In genomic region chr13:53519727-53520126, GRCm38 (mm10) we compare ENCODE assay signal across 28 mouse cellular contexts. TPM values are rescaled to one million over a fixed set of nuclear protein-coding genes. Genes with fewer than 3 reads are reported as not detected.
DNase-seq lines count a peak whose midpoint lies in the region; ATAC-seq lines count a peak whose summit lies in the region.
"Had no signal": no experiment of that assay in that cellular context is flagged by ENCODE, and none has a peak within 500 bp of the region (broad histone marks: within the 10 kb centered on the region; RNA-seq: fewer than 3 reads in every experiment).

No protein-coding gene starts in this region.

- DNase-seq in embryonic facial prominence, embryonic 11.5 days (ENCODE audit: low spot score), result peak; percentile 44
- DNase-seq in embryonic facial prominence, embryonic 10.5 days (ENCODE audit: low spot score), result no peak
- no peak for DNase-seq in kidney, postnatal 14 days
- DNase-seq in Muller cell, postnatal 12 days (ENCODE audit: inconsistent ontology term), result peak; percentile 89
- DNase-seq in retina, embryonic 14.5 days (ENCODE audit: low spot score), result peak; percentile 32
- DNase-seq in layer of hippocampus, adult 9-10 months (ENCODE audit: low spot score), result no peak
- DNase-seq: adrenal gland, postnatal 25 days; cerebellum, adult 18-20 months; cerebellum, postnatal 25 days; gastrocnemius, postnatal 14 days; heart, postnatal 14 days; kidney, postnatal 10 days; liver; lung, postnatal 36 days; right cerebral cortex, adult 18-20 months; spleen, adult 18-20 months; thymus, postnatal 14 days had no signal

- no peaks in the 10 kb centered on the region for H3K36me3 ChIP-seq in embryonic facial prominence, embryonic 11.5 days (replicated peaks; ENCODE audit: control insufficient read depth, insufficient read depth, low read depth, low read length)
- H3K36me3 ChIP-seq in embryonic facial prominence, embryonic 10.5 days (replicated peaks), result no peaks in the 10 kb centered on the region
- no peaks in the 10 kb centered on the region for H3K36me3 ChIP-seq in kidney, embryonic 16.5 days (ENCODE audit: insufficient read depth, low read length)
- H3K36me3 ChIP-seq: embryonic facial prominence, embryonic 15.5 days; G1E; hindbrain, embryonic 10.5 days; liver, embryonic 15.5 days; lung, embryonic 15.5 days; midbrain, embryonic 13.5 days; neural tube, embryonic 15.5 days had no signal

- H3K27me3 ChIP-seq in embryonic facial prominence, embryonic 11.5 days (ENCODE audit: control insufficient read depth, insufficient read depth, low read length), result no peaks in the 10 kb centered on the region
- peaks cover 13% of the 10 kb centered on the region; the same call in 1 of the 2 replicates for H3K27me3 ChIP-seq in embryonic facial prominence, embryonic 10.5 days (replicated peaks; ENCODE audit: low read depth, poor library complexity, severe bottlenecking)
- H3K27me3 ChIP-seq in kidney, embryonic 16.5 days (ENCODE audit: insufficient read depth, low read length), result no peaks in the 10 kb centered on the region
- H3K27me3 ChIP-seq: forebrain, embryonic 13.5 days; liver, embryonic 15.5 days; lung, embryonic 15.5 days; Patski had no signal

- no peaks in the 10 kb centered on the region for H3K4me1 ChIP-seq in embryonic facial prominence, embryonic 11.5 days (ENCODE audit: control insufficient read depth, insufficient read depth, low read length)
- H3K4me1 ChIP-seq in embryonic facial prominence, embryonic 10.5 days, result peaks cover 32% of the 10 kb centered on the region
- 0 out of 2 replicates have a peak, but pooled peaks cover 3% of the 10 kb centered on the region for H3K4me1 ChIP-seq in kidney, embryonic 16.5 days (ENCODE audit: insufficient read depth, low read length)
- H3K4me1 ChIP-seq: liver, embryonic 15.5 days; lung, embryonic 15.5 days had no signal

- H3K9me3 ChIP-seq in embryonic facial prominence, embryonic 11.5 days (replicated peaks; ENCODE audit: control insufficient read depth, low read length), result no peaks in the 10 kb centered on the region
- H3K9me3 ChIP-seq in embryonic facial prominence, embryonic 10.5 days, result peaks cover 6% of the 10 kb centered on the region; the same call in 1 of the 2 replicates
- peaks cover 4% of the 10 kb centered on the region for H3K9me3 ChIP-seq in kidney, embryonic 16.5 days (ENCODE audit: low read length)
- H3K9me3 ChIP-seq: embryonic facial prominence, embryonic 15.5 days; liver, embryonic 15.5 days; lung, embryonic 15.5 days; midbrain, embryonic 13.5 days; neural tube, embryonic 15.5 days had no signal

- H3K9ac ChIP-seq in embryonic facial prominence, embryonic 11.5 days (replicated peaks; ENCODE audit: low read length), result no peak overlapping the region
- H3K9ac ChIP-seq in kidney, embryonic 16.5 days (replicated peaks; ENCODE audit: low read length), result no peak overlapping the region
- H3K9ac ChIP-seq: embryonic facial prominence, embryonic 15.5 days; forebrain, embryonic 13.5 days; liver, embryonic 15.5 days; lung, embryonic 15.5 days; midbrain, embryonic 13.5 days; neural tube, embryonic 15.5 days had no signal

- 51% methylated on average over 8 of the region's 8 CpGs for WGBS in embryonic facial prominence, embryonic 11.5 days
- WGBS in embryonic facial prominence, embryonic 10.5 days, result 65% methylated on average over 8 of the region's 8 CpGs
- WGBS in kidney, embryonic 16.5 days, result 53% methylated on average over 8 of the region's 8 CpGs

- H3K4me2 ChIP-seq in embryonic facial prominence, embryonic 11.5 days (ENCODE audit: low read depth, low read length), result no peak overlapping the region
- 0 out of 2 replicates have a peak overlapping the region, but pooled peaks have one; percentile 20 for H3K4me2 ChIP-seq in kidney, embryonic 16.5 days (replicated peaks; ENCODE audit: low read depth, low read length)
- H3K4me2 ChIP-seq: embryonic facial prominence, embryonic 15.5 days; forebrain, embryonic 13.5 days; liver, embryonic 15.5 days; lung, embryonic 15.5 days; midbrain, embryonic 13.5 days; neural tube, embryonic 15.5 days had no signal

- no peak overlapping the region for H3K27ac ChIP-seq in embryonic facial prominence, embryonic 11.5 days (replicated peaks; ENCODE audit: low read depth, low read length)
- no peak overlapping the region for H3K27ac ChIP-seq in embryonic facial prominence, embryonic 10.5 days (replicated peaks)
- no peak overlapping the region for H3K27ac ChIP-seq in kidney, embryonic 16.5 days (ENCODE audit: low read length)
- H3K27ac ChIP-seq: embryonic facial prominence, embryonic 15.5 days; forebrain, embryonic 13.5 days; hindbrain, embryonic 10.5 days; liver, embryonic 15.5 days; lung, embryonic 15.5 days; midbrain, embryonic 13.5 days; neural tube, embryonic 15.5 days had no signal

- no peak for ATAC-seq in embryonic facial prominence, embryonic 11.5 days (replicated peaks; ENCODE audit: insufficient number of reproducible peaks, low FRiP score, low TSS enrichment, low read depth)
- no peak for ATAC-seq in kidney, embryonic 16.5 days (ENCODE audit: low FRiP score, low TSS enrichment)
- ATAC-seq: forebrain, embryonic 13.5 days; intestine, postnatal 0 days; midbrain, embryonic 13.5 days; Patski had no signal

- H3K4me3 ChIP-seq in embryonic facial prominence, embryonic 11.5 days (ENCODE audit: low read depth, low read length), result no peak overlapping the region
- no peak overlapping the region for H3K4me3 ChIP-seq in embryonic facial prominence, embryonic 10.5 days
- H3K4me3 ChIP-seq in kidney, embryonic 16.5 days (ENCODE audit: low read length), result no peak overlapping the region
- H3K4me3 ChIP-seq: embryonic facial prominence, embryonic 15.5 days; forebrain, embryonic 13.5 days; hindbrain, embryonic 10.5 days; liver, embryonic 15.5 days; lung, embryonic 15.5 days; midbrain, embryonic 13.5 days; neural tube, embryonic 15.5 days had no signal

RNA-seq across cellular contexts. Expression of gene Msx2, which starts 46.9 kb away (rescaled TPM):
- polyA plus RNA-seq in embryonic facial prominence, embryonic 11.5 days (2014; fragmentation: Nextera tagmentation; extraction: Ambion mirVana), result 31.2 and 41.2 TPM in 2 replicates
- polyA plus RNA-seq in embryonic facial prominence, embryonic 10.5 days (2016; fragmentation: Nextera tagmentation; extraction: Ambion mirVana), result 41.4 and 57.6 TPM in 2 replicates
- polyA plus RNA-seq in kidney, embryonic 16.5 days (2015; fragmentation: Nextera tagmentation; extraction: Ambion mirVana), result 1.6 and 1.9 TPM in 2 replicates
- polyA plus RNA-seq: G1E; intestine, postnatal 0 days; liver, embryonic 15.5 days; Patski had no signal

Comparison
In these comparisons a context has a peak if more than half of its experiments do, and no peak if none do; other contexts are left out.
1. DNase-seq: peak in embryonic facial prominence, embryonic 11.5 days (single experiment), Muller cell, postnatal 12 days (single experiment) and retina, embryonic 14.5 days (single experiment); none in embryonic facial prominence, embryonic 10.5 days (single experiment), kidney, postnatal 14 days (single experiment) and layer of hippocampus, adult 9-10 months (single experiment).
2. RNA of gene Msx2, which starts 46.9 kb away (polyA plus RNA-seq): 41.4 to 57.6 TPM in embryonic facial prominence, embryonic 10.5 days and 31.2 to 41.2 TPM in embryonic facial prominence, embryonic 11.5 days; 1.6 to 1.9 TPM in kidney, embryonic 16.5 days; every median in the first group is over 10 times any median in the second.